7 mouse cellular contexts compared by ENCODE assay signal in the genomic region with DNA sequence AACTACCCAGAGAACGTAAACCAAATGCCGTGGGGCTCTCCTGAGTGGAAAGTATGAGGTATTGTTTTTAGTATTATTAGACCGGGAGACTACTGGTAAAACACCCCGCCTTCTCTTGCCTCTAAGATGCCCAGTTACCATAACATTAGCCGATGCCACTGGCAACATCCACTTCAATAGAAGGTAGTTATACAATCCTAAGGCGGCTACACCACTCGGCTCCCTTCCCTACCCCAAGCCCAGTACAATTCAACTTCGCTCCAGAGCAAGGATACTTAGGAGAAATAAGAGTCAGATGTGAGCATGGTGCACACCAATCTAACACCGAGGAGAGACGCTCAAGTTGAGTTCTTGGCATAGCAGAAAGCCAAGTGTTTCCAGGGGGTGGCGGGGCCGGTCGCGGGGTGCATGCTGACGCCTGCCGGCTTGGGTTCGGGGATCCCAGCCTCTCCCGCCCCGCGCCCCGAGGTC. TPM values are rescaled to one million over a fixed set of nuclear protein-coding genes. Genes with fewer than 3 reads are reported as not detected.
DNase-seq lines count a peak whose midpoint lies in the region; ATAC-seq and TF ChIP-seq lines count a peak whose summit lies in the region.

No protein-coding gene starts in this region.

- peak; percentile 47 for DNase-seq in retina, embryonic 14.5 days (ENCODE audit: low spot score)
- no peak for DNase-seq in retina, postnatal 1 day
- peak; percentile 54 for DNase-seq in brain, embryonic 14.5 days (ENCODE audit: low read depth)
- peak; percentile 20 for DNase-seq in heart, postnatal 4 days
- DNase-seq in adipocyte (ENCODE audit: low spot score): no peak
- no peak for DNase-seq in layer of hippocampus, postnatal 14 days (ENCODE audit: low spot score in 2 of 2)

- H3K36me3 ChIP-seq in lung, embryonic 15.5 days: no peaks in the 10 kb centered on the region

- H3K27me3 ChIP-seq in lung, embryonic 15.5 days: peaks cover 32% of the 10 kb centered on the region

- 1% methylated on average over 21 of the region's 21 CpGs for WGBS in lung, embryonic 15.5 days

- peak; percentile 55; the same call in 1 of the 2 replicates for ATAC-seq in lung, embryonic 15.5 days (ENCODE audit: borderline replicate concordance, extremely low read depth, low FRiP score, low TSS enrichment)

- no peak for TF ChIP-seq POLR2A in brain, embryonic 14.5 days (IDR thresholded peaks at IDR 0.05; ENCODE audit: borderline replicate concordance, extremely low read depth, insufficient read depth, insufficient read length, poor library complexity, severe bottlenecking)

- peak overlapping the region; percentile 62 for H3K9ac ChIP-seq in lung, embryonic 15.5 days

- H3K4me3 ChIP-seq in lung, embryonic 15.5 days: peak overlapping the region; percentile 59

- peak overlapping the region; percentile 89 for H3K4me2 ChIP-seq in lung, embryonic 15.5 days

- peaks cover 33% of the 10 kb centered on the region for H3K4me1 ChIP-seq in lung, embryonic 15.5 days

- TF ChIP-seq CTCF in brain, embryonic 14.5 days (IDR thresholded peaks at IDR 0.05; ENCODE audit: borderline replicate concordance, extremely low read depth, insufficient read depth, insufficient read length): no peak

- H3K27ac ChIP-seq in lung, embryonic 15.5 days: peak overlapping the region; percentile 74

- no peaks in the 10 kb centered on the region for H3K9me3 ChIP-seq in lung, embryonic 15.5 days

RNA-seq across cellular contexts. Expression of a gene that starts 1.3 kb away (rescaled TPM):
- polyA plus RNA-seq in brain, embryonic 14.5 days (2012; rRNA removed): 11.6 and 25.1 TPM in 2 replicates
- 1 to 10 TPM in 1 of 2 experiments, under 1 TPM in 1; 0.29 to 1.4 TPM for total RNA-seq in heart, postnatal 4 days (2021)
- 20.7 and 24.3 TPM in 2 replicates for polyA plus RNA-seq in lung, embryonic 15.5 days (2015; fragmentation: Nextera tagmentation; extraction: Ambion mirVana)
- total RNA-seq in layer of hippocampus, postnatal 14 days (2021): 10 to 100 TPM; 22.5 to 22.9 TPM

Comparison
In these comparisons a context has a peak if more than half of its experiments do, and no peak if none do; other contexts are left out.
1. DNase-seq: peak in retina, embryonic 14.5 days (single experiment), brain, embryonic 14.5 days (single experiment) and heart, postnatal 4 days (single experiment); none in retina, postnatal 1 day (single experiment), adipocyte (single experiment) and layer of hippocampus, postnatal 14 days (0 of 2).
2. RNA of a gene that starts 1.3 kb away (total RNA-seq): 22.5 to 22.9 TPM in layer of hippocampus, postnatal 14 days; 0.29 to 1.4 TPM in heart, postnatal 4 days; every median in the first group is over 4 times any median in the second.